Mouse (Mus musculus) stomach, embryonic 15.5 days (tissue): ENCODE measurements around the gene Lhx1. TPM values are rescaled to one million over a fixed set of nuclear protein-coding genes. Genes with fewer than 3 reads are reported as not detected.

ENCODE experiments used
- ATAC-seq: fragments of 200-750 bp; cut with Nextera tagmentation; 2 replicates; pipeline ENCODE4 v1.8.0; 2017; ENCODE audit warnings: low read depth, moderate number of reproducible peaks, moderate TSS enrichment; ENCODE audit not compliant: insufficient read depth, low FRiP score
- H3K27ac ChIP-seq: fragments of 300-500 bp; sonication (generic); 2 replicates; pipeline ENCODE4 v1.5.1; 2015; ENCODE audit warnings: mild to moderate bottlenecking, inconsistent platforms
- H3K27me3 ChIP-seq: fragments of 300-500 bp; sonication (generic); replicated peaks from 2 replicates; pipeline ENCODE4 v1.6.1; 2015; ENCODE audit warnings: inconsistent platforms
- H3K36me3 ChIP-seq: fragments of 300-500 bp; sonication (generic); 2 replicates; pipeline ENCODE4 v1.6.1; 2015; ENCODE audit warnings: inconsistent platforms
- H3K4me1 ChIP-seq: fragments of 300-500 bp; sonication (generic); 2 replicates; pipeline ENCODE4 v1.6.1; 2015; ENCODE audit warnings: inconsistent platforms
- H3K4me2 ChIP-seq: fragments of 300-500 bp; sonication (generic); 2 replicates; pipeline ENCODE4 v1.6.1; 2015; ENCODE audit warnings: mild to moderate bottlenecking, inconsistent platforms
- H3K4me3 ChIP-seq: fragments of 300-500 bp; sonication (generic); replicated peaks from 2 replicates; pipeline ENCODE4 v1.5.1; 2015; ENCODE audit warnings: inconsistent platforms
- H3K9ac ChIP-seq: fragments of 300-500 bp; sonication (generic); 2 replicates; pipeline ENCODE4 v1.6.1; 2015; ENCODE audit warnings: inconsistent platforms
- H3K9me3 ChIP-seq: fragments of 300-500 bp; sonication (generic); 2 replicates; pipeline ENCODE4 v1.6.1; 2016; ENCODE audit warnings: inconsistent platforms
- WGBS: fragments of 180-500 bp; shearing (Covaris S2); methylation state at CpG from one replicate; pipeline ENCODE4 v1.1.7; 2015; 5-methylcytosine and 5-hydroxymethylcytosine counted together
- polyA plus RNA-seq: library from polyadenylated mRNA; unstranded; fragments of >200 nt; fragmentation: Nextera tagmentation; extraction: Ambion mirVana; gene quantifications from 2 replicates; pipeline ENCODE4 v1.2.1, GENCODE M21; 2015

The Lhx1 gene
- polyA plus RNA-seq, 1 experiment from 2014 or later = 0.42 TPM

GRCm38 (mm10) chr11:84523841-84524510 lies 1.4 kb downstream of the Lhx1 start:
- H3K4me2 ChIP-seq = peak overlapping the region; percentile 85
- H3K4me1 ChIP-seq = peaks cover 36% of the 10 kb centered on the region
- H3K36me3 ChIP-seq = no peaks in the 10 kb centered on the region
- peak overlapping the region; percentile 3 for H3K4me3 ChIP-seq
- no peaks in the 10 kb centered on the region for H3K9me3 ChIP-seq
- ATAC-seq = no peak
- no peak overlapping the region for H3K9ac ChIP-seq
- WGBS = 1% methylated on average over 35 of the region's 35 CpGs
- peaks cover 98% of the 10 kb centered on the region for H3K27me3 ChIP-seq
- no peak overlapping the region for H3K27ac ChIP-seq

GRCm38 (mm10) chr11:84523321-84523831 lies 2.0 kb downstream of the Lhx1 start:
- Histone ChIP-seq H3K9ac (no peak overlapping the region), H3K4me2 (no peak overlapping the region)
- WGBS = 2% methylated on average over 16 of the region's 16 CpGs

GRCm38 (mm10) chr11:84522577-84523320 lies 2.6 kb downstream of the Lhx1 start:
- Histone ChIP-seq H3K4me2 (peak overlapping the region; percentile 41), H3K4me1 (peaks cover 35% of the 10 kb centered on the region), H3K4me3 (peak overlapping the region; percentile 19; the same call in 1 of the 2 replicates), H3K9me3 (no peaks in the 10 kb centered on the region), H3K27ac (no peak overlapping the region), H3K9ac (no peak overlapping the region), H3K36me3 (no peaks in the 10 kb centered on the region), H3K27me3 (peaks cover 91% of the 10 kb centered on the region)
- ATAC-seq = no peak
- under 1% methylated on average over 40 of the region's 40 CpGs for WGBS

More at GRCm38 (mm10) chr11:84523321-84523831, 2.0 kb downstream of the Lhx1 start:
- Histone ChIP-seq H3K4me1 (peaks cover 35% of the 10 kb centered on the region), H3K9me3 (no peaks in the 10 kb centered on the region), H3K27me3 (peaks cover 97% of the 10 kb centered on the region), H3K4me3 (peak overlapping the region; percentile 3; the same call in 1 of the 2 replicates), H3K27ac (no peak overlapping the region), H3K36me3 (no peaks in the 10 kb centered on the region)
- ATAC-seq = no peak

GRCm38 (mm10) chr11:84521751-84522299 lies 3.5 kb downstream of the Lhx1 start:
- Histone ChIP-seq H3K9ac (no peak overlapping the region), H3K4me2 (0 out of 2 replicates have a peak overlapping the region, but pooled peaks have one; percentile 41), H3K27me3 (peaks cover 90% of the 10 kb centered on the region), H3K9me3 (no peaks in the 10 kb centered on the region), H3K4me1 (peaks cover 35% of the 10 kb centered on the region), H3K36me3 (no peaks in the 10 kb centered on the region), H3K4me3 (no peak overlapping the region), H3K27ac (no peak overlapping the region)
- no peak for ATAC-seq
- WGBS = 18% methylated on average over 24 of the region's 24 CpGs

GRCm38 (mm10) chr11:84521071-84521390 lies 4.3 kb downstream of the Lhx1 start:
- peaks cover 32% of the 10 kb centered on the region for H3K4me1 ChIP-seq
- H3K9me3 ChIP-seq = no peaks in the 10 kb centered on the region
- no peak overlapping the region for H3K4me3 ChIP-seq
- peaks cover 91% of the 10 kb centered on the region for H3K27me3 ChIP-seq
- no peak overlapping the region for H3K9ac ChIP-seq
- H3K4me2 ChIP-seq = no peak overlapping the region
- 48% methylated on average over 3 of the region's 3 CpGs for WGBS
- no peaks in the 10 kb centered on the region for H3K36me3 ChIP-seq
- H3K27ac ChIP-seq = no peak overlapping the region
- no peak for ATAC-seq

- 11% methylated on average over 31 of the region's 31 CpGs for WGBS
- H3K4me1 ChIP-seq = peaks cover 26% of the 10 kb centered on the region
- no peaks in the 10 kb centered on the region for H3K9me3 ChIP-seq
- no peak overlapping the region for H3K4me2 ChIP-seq
- no peak overlapping the region for H3K27ac ChIP-seq
- H3K36me3 ChIP-seq = no peaks in the 10 kb centered on the region
- H3K27me3 ChIP-seq = peaks cover 91% of the 10 kb centered on the region
- ATAC-seq = no peak
- peak overlapping the region; percentile 6; the same call in 1 of the 2 replicates for H3K4me3 ChIP-seq
- no peak overlapping the region for H3K9ac ChIP-seq
Measured at GRCm38 (mm10) chr11:84520269-84521070, 4.9 kb downstream of the Lhx1 start.

GRCm38 (mm10) chr11:84519576-84520268 lies 5.6 kb downstream of the Lhx1 start:
- ATAC-seq = no peak
- Histone ChIP-seq H3K36me3 (no peaks in the 10 kb centered on the region), H3K9ac (no peak overlapping the region), H3K4me1 (peaks cover 19% of the 10 kb centered on the region), H3K4me3 (peak overlapping the region; percentile 6; the same call in 1 of the 2 replicates), H3K27me3 (peaks cover 90% of the 10 kb centered on the region), H3K4me2 (no peak overlapping the region), H3K9me3 (no peaks in the 10 kb centered on the region), H3K27ac (no peak overlapping the region)
- 24% methylated on average over 34 of the region's 34 CpGs for WGBS

GRCm38 (mm10) chr11:84519036-84519435 lies 6.3 kb downstream of the Lhx1 start:
- WGBS = 49% methylated on average over 12 of the region's 12 CpGs
- no peak for ATAC-seq
- H3K4me1 ChIP-seq = peaks cover 15% of the 10 kb centered on the region; the same call in 1 of the 2 replicates
- no peak overlapping the region for H3K4me3 ChIP-seq
- H3K36me3 ChIP-seq = no peaks in the 10 kb centered on the region
- no peak overlapping the region for H3K9ac ChIP-seq
- H3K9me3 ChIP-seq = no peaks in the 10 kb centered on the region
- peaks cover 86% of the 10 kb centered on the region for H3K27me3 ChIP-seq
- no peak overlapping the region for H3K4me2 ChIP-seq
- no peak overlapping the region for H3K27ac ChIP-seq

- H3K27ac ChIP-seq = no peak overlapping the region
- H3K36me3 ChIP-seq = no peaks in the 10 kb centered on the region
- H3K4me3 ChIP-seq = no peak overlapping the region
- H3K9ac ChIP-seq = no peak overlapping the region
- WGBS = 59% methylated on average over 5 of the region's 5 CpGs
- H3K4me1 ChIP-seq = peaks cover 15% of the 10 kb centered on the region; the same call in 1 of the 2 replicates
- peaks cover 79% of the 10 kb centered on the region for H3K27me3 ChIP-seq
- no peak overlapping the region for H3K4me2 ChIP-seq
- no peaks in the 10 kb centered on the region for H3K9me3 ChIP-seq
- no peak for ATAC-seq
Measured at GRCm38 (mm10) chr11:84518261-84518660, 7.1 kb downstream of the Lhx1 start.

GRCm38 (mm10) chr11:84517431-84517830 lies 7.9 kb downstream of the Lhx1 start:
- Histone ChIP-seq H3K4me1 (peaks cover 8% of the 10 kb centered on the region; the same call in 1 of the 2 replicates), H3K27ac (no peak overlapping the region), H3K9me3 (no peaks in the 10 kb centered on the region), H3K4me2 (no peak overlapping the region), H3K9ac (no peak overlapping the region), H3K27me3 (peaks cover 70% of the 10 kb centered on the region), H3K4me3 (no peak overlapping the region), H3K36me3 (no peaks in the 10 kb centered on the region)
- no peak for ATAC-seq
- WGBS = 42% methylated on average over 2 of the region's 2 CpGs
